Mouse (Mus musculus) CH12.LX (cell line): ENCODE data around the gene Fcor. TPM values are rescaled to one million over a fixed set of nuclear protein-coding genes. Genes with fewer than 3 reads are reported as not detected.

Source experiments
- DNase-seq: peaks from one replicate; pipeline ENCODE4 v3.0.0-alpha.2; 2013; ENCODE audit errors: extremely low read depth
- H3K27ac ChIP-seq: 2 replicates; pipeline ENCODE4 v1.5.1; 2012; ENCODE audit warnings: low read depth, mild to moderate bottlenecking, control low read depth, moderate library complexity; ENCODE audit not compliant: insufficient read depth
- H3K27me3 ChIP-seq: replicated peaks from 2 replicates; pipeline ENCODE3; 2012; ENCODE audit warnings: inconsistent platforms
- H3K36me3 ChIP-seq, 2 experiments: replicated peaks in 1 of 2; 2 replicates each; pipeline versions ENCODE3 to v1.6.1; 2012; ENCODE audit warnings: inconsistent platforms in 1 of 2, low read length in 1 of 2, mild to moderate bottlenecking in 1 of 2, mixed read lengths in 1 of 2, moderate library complexity in 1 of 2; ENCODE audit not compliant: control insufficient read depth in 1 of 2, insufficient read depth in 1 of 2
- H3K4me1 ChIP-seq, 2 experiments: 2 replicates each; pipeline ENCODE4 v1.6.1; 2012; ENCODE audit warnings: inconsistent platforms in 1 of 2, moderate library complexity in 1 of 2; ENCODE audit not compliant: insufficient read depth in 2 of 2, control insufficient read depth in 1 of 2
- H3K4me2 ChIP-seq: 2 replicates; pipeline ENCODE4 v1.6.1; 2012; ENCODE audit warnings: low read depth, mild to moderate bottlenecking, control low read depth; ENCODE audit not compliant: poor library complexity, insufficient read depth, severe bottlenecking
- H3K4me3 ChIP-seq, 3 experiments: fragments of 150-350 bp in 1 of 3; sonication (generic) in 1 of 3; replicated peaks in 1 of 3; 2 replicates each; pipeline versions ENCODE3 to v1.5.1; 2011 to 2012; ENCODE audit warnings: low read depth in 2 of 3, low read length in 2 of 3, mild to moderate bottlenecking in 2 of 3, moderate library complexity in 2 of 3, control low read depth in 1 of 3, improper control_type of control experiment in 1 of 3, inconsistent platforms in 1 of 3, mixed read lengths in 1 of 3; ENCODE audit not compliant: poor library complexity in 1 of 3
- H3K79me2 ChIP-seq: replicated peaks from 2 replicates; pipeline ENCODE4 v1.6.1; 2012; ENCODE audit warnings: mild to moderate bottlenecking, moderate library complexity; ENCODE audit not compliant: control insufficient read depth, poor library complexity, insufficient read depth, severe bottlenecking; ENCODE audit errors: extremely low read depth
- H3K9ac ChIP-seq: 2 replicates; pipeline ENCODE4 v1.6.1; 2012; ENCODE audit warnings: low read depth, mild to moderate bottlenecking, control low read depth, moderate library complexity; ENCODE audit not compliant: insufficient read depth
- H3K9me3 ChIP-seq: replicated peaks from 2 replicates; pipeline ENCODE3; 2012; ENCODE audit warnings: low read length, inconsistent platforms, mixed read lengths
- BHLHE40 ChIP-seq: IDR thresholded peaks from 2 replicates; pipeline ENCODE4 v1.6.1; 2011; ENCODE audit warnings: mild to moderate bottlenecking, low read depth, low read length, improper control_type of control experiment
- CHD1 ChIP-seq: IDR thresholded peaks from 2 replicates; pipeline ENCODE4 v1.6.1; 2012; ENCODE audit warnings: low read depth, low read length, improper control_type of control experiment, inconsistent platforms
- CHD2 ChIP-seq: IDR thresholded peaks from 2 replicates; pipeline ENCODE4 v1.6.1; 2011; ENCODE audit warnings: low read length, improper control_type of control experiment
- CTCF ChIP-seq, 2 experiments: IDR thresholded peaks in 1 of 2; conservative IDR thresholded peaks in 1 of 2; 2 replicates each; pipeline ENCODE4 v1.5.1; 2011 to 2012; ENCODE audit warnings: low read depth in 2 of 2, low read length in 2 of 2, improper control_type of control experiment in 1 of 2, inconsistent platforms in 1 of 2, mild to moderate bottlenecking in 1 of 2, moderate library complexity in 1 of 2
- E2F4 ChIP-seq: IDR thresholded peaks from 2 replicates; pipeline ENCODE4 v1.6.1; 2011; ENCODE audit warnings: low read depth, low read length, improper control_type of control experiment; ENCODE audit not compliant: insufficient replicate concordance
- GABPA ChIP-seq: IDR thresholded peaks from 2 replicates; pipeline ENCODE4 v1.6.1; 2012; ENCODE audit warnings: low read depth, low read length, improper control_type of control experiment, inconsistent platforms; ENCODE audit not compliant: insufficient replicate concordance
- HCFC1 ChIP-seq: IDR thresholded peaks from 2 replicates; pipeline ENCODE4 v1.6.1; 2012; ENCODE audit warnings: low read depth, mild to moderate bottlenecking, inconsistent platforms, low read length, improper control_type of control experiment
- JUND ChIP-seq: conservative IDR thresholded peaks from 2 replicates; pipeline ENCODE4 v1.6.1; 2011; ENCODE audit warnings: low read depth, low read length, improper control_type of control experiment
- MAFK ChIP-seq: IDR thresholded peaks from 2 replicates; pipeline ENCODE4 v1.6.1; 2011; ENCODE audit warnings: low read length, improper control_type of control experiment; ENCODE audit not compliant: insufficient replicate concordance
- MAZ ChIP-seq: IDR thresholded peaks from 2 replicates; pipeline ENCODE4 v1.6.1; 2012; ENCODE audit warnings: low read depth, mild to moderate bottlenecking, inconsistent platforms, low read length, improper control_type of control experiment, moderate library complexity
- MEF2A ChIP-seq: IDR thresholded peaks from 2 replicates; pipeline ENCODE4 v1.6.1; 2014; ENCODE audit warnings: low read depth, mild to moderate bottlenecking, inconsistent platforms, low read length, improper control_type of control experiment, borderline replicate concordance
- MYC ChIP-seq: IDR thresholded peaks from 2 replicates; pipeline ENCODE4 v1.6.1; 2011; ENCODE audit warnings: low read depth, mild to moderate bottlenecking, improper control_type of control experiment, low read length
- NRF1 ChIP-seq: IDR thresholded peaks from 2 replicates; pipeline ENCODE4 v1.6.1; 2014; ENCODE audit warnings: low read depth, mild to moderate bottlenecking, inconsistent platforms, low read length, improper control_type of control experiment, moderate library complexity
- PAX5 ChIP-seq: IDR thresholded peaks from 2 replicates; pipeline ENCODE4 v1.6.1; 2012; ENCODE audit warnings: low read length, inconsistent platforms, mixed read lengths
- POLR2A ChIP-seq: IDR thresholded peaks from 2 replicates; pipeline ENCODE4 v1.6.1; 2011; ENCODE audit warnings: low read depth, mild to moderate bottlenecking, improper control_type of control experiment, low read length
- SMC3 ChIP-seq: IDR thresholded peaks from 2 replicates; pipeline ENCODE4 v1.6.1; 2011; ENCODE audit warnings: low read depth, low read length, improper control_type of control experiment
- USF2 ChIP-seq: conservative IDR thresholded peaks from 2 replicates; pipeline ENCODE4 v1.6.1; 2011; ENCODE audit warnings: low read depth, low read length, improper control_type of control experiment
- ZC3H11A ChIP-seq: IDR thresholded peaks from 2 replicates; pipeline ENCODE4 v1.6.1; 2012; ENCODE audit warnings: low read depth, mild to moderate bottlenecking, inconsistent platforms, low read length, improper control_type of control experiment
- ZKSCAN1 ChIP-seq: IDR thresholded peaks from 2 replicates; pipeline ENCODE4 v1.6.1; 2012; ENCODE audit warnings: low read depth, inconsistent platforms, low read length, improper control_type of control experiment, borderline replicate concordance
- ZMIZ1 ChIP-seq: IDR thresholded peaks from 2 replicates; pipeline ENCODE4 v1.6.1; 2012; ENCODE audit warnings: low read depth, mild to moderate bottlenecking, inconsistent platforms, low read length, improper control_type of control experiment
- ZNF384 ChIP-seq: IDR thresholded peaks from 2 replicates; pipeline ENCODE4 v1.6.1; 2012; ENCODE audit warnings: low read depth, low read length, improper control_type of control experiment, inconsistent platforms
- dilution Hi-C: fragments of 300-500 bp; cut with MboI; formaldehyde crosslinking; loops from 2 replicates; pipeline ENCODE4 v1.14.3; 2020; ENCODE audit warnings: low sequenced_read_pairs; ENCODE audit not compliant: extremely low pct_unique_long_range_greater_than_20kb, extremely low pct_ligation_motif_present
- in situ Hi-C: fragments of 300-500 bp; cut with MboI; formaldehyde crosslinking; loops from 3 replicates; pipeline ENCODE4 v1.14.3; 2019; ENCODE audit warnings: low sequenced_read_pairs, low pct_ligation_motif_present, low pct_unique_long_range_greater_than_20kb, mixed read lengths
- polyA plus RNA-seq: library from polyadenylated mRNA; unstranded; fragments of >175 nt; gene quantifications from 2 replicates; pipeline ENCODE4 v1.2.1, GENCODE M21; 2012; ENCODE audit warnings: low read depth; ENCODE audit not compliant: insufficient read length
- total RNA-seq, 2 experiments: library from RNA; depleted of rRNA; stranded (reverse); fragments of 300-350 nt in 1 of 2; fragments of >200 nt in 1 of 2; gene quantifications; 2 replicates each; pipeline ENCODE4 v1.2.3; 2012 to 2014

Gene Fcor
- total and polyA plus RNA-seq, 3 experiments = 0.63 TPM; not detected in 2

DNA sequence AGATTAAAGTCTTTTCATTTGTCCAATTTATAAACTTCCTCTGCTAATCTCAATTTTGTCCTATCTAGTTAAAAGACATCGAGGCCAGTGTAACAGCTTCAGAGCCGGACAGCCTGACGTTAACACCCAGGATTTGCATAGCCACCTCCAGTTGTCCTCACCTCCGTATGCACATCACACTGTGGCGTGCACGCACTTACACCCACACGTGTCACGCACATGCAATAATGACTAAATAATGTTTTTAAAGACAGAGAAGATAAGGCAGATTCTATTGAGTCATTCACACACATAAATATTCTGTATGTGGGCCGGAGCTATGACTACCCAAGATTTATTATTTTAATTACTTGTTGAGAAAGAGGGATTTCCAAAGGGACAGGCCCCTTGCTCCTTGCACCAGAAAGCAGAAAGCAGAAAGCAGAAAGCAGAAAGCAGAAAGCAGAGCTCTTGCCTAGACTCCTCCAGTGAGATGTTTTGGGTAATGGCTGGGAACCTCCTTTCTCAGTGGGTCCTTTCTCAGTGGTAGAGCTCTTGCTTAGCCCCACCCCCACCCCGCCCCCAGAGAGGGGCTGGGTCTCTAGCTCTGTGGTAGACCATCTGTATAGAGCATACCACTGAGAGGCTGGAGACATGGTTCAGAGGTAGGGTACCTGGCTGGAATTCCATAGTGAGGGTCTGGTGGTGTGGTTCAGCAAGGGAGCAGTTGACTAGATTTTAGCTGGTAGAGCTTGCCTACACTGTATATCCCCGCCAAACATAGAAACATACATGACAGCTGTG lies 17.2 kb downstream of the Fcor start:
- Histone ChIP-seq H3K9ac (no peak overlapping the region), H3K27ac (no peak overlapping the region), H3K79me2 (no peaks in the 10 kb centered on the region)
- TF ChIP-seq BHLHE40 (peak; percentile 92), JUND (no peak)
- TF ChIP-seq, all 38 proteins: peak for 1
- no peaks in the 10 kb centered on the region for H3K27me3 ChIP-seq
- H3K9me3 ChIP-seq = no peaks in the 10 kb centered on the region
- H3K4me3 ChIP-seq = no peak overlapping the region
- dilution Hi-C loops = no loop called here
- peak overlapping the region; percentile 42; the same call in 1 of the 2 replicates for H3K4me2 ChIP-seq
- no peak for DNase-seq
- H3K36me3 ChIP-seq = no peaks in the 10 kb centered on the region
- peaks cover 5 to 21% of the 10 kb centered on the region in 2 experiments for H3K4me1 ChIP-seq
- in situ Hi-C loops = no loop called here

- Histone ChIP-seq H3K4me2 (no peak overlapping the region), H3K27me3 (no peaks in the 10 kb centered on the region), H3K9me3 (no peaks in the 10 kb centered on the region), H3K4me3 (no peak overlapping the region), H3K36me3 (no peaks in the 10 kb centered on the region), H3K79me2 (no peaks in the 10 kb centered on the region), H3K9ac (no peak overlapping the region), H3K27ac (no peak overlapping the region), H3K4me1 (peaks cover 5 to 16% of the 10 kb centered on the region in 2 experiments)
- in situ Hi-C loops (no loop called here), dilution Hi-C loops (no loop called here)
- no peak for DNase-seq
- TF ChIP-seq GABPA (no peak), CTCF (conservative IDR thresholded peaks at IDR 0.05 in 1 of 2, IDR thresholded peaks at IDR 0.05 in 1 of 2; ENCODE audit: low read depth in 2 of 2, low read length in 2 of 2) (no peak), MAFK (no peak), HCFC1 (no peak), MEF2A (no peak), ZKSCAN1 (no peak), PAX5 (no peak), ZNF384 (no peak), ZMIZ1 (no peak), MYC (no peak), NRF1 (no peak), E2F4 (no peak), CHD1 (no peak), MAZ (no peak), CHD2 (no peak), ZC3H11A (no peak), SMC3 (no peak), POLR2A (no peak), USF2 (no peak)
Measured at GRCm38 (mm10) chr8:3652845-3653244, 19.3 kb downstream of the Fcor start.
